Mouse (Mus musculus) cerebellum, postnatal 4 days (tissue): ENCODE measurements at regions not wholly inside any gene's neighbourhood (a gene's known extent, or its start where the extent isn't known, plus 50 kb on each side); places are given as distances from the start of the nearest gene placed in this dataset.

Source experiments
- DNase-seq, 2 experiments: peaks; one replicate each; pipeline ENCODE4 v3.0.0; 2022; ENCODE audit warnings: low spot score in 2 of 2, mixed read lengths in 1 of 2

DNA sequence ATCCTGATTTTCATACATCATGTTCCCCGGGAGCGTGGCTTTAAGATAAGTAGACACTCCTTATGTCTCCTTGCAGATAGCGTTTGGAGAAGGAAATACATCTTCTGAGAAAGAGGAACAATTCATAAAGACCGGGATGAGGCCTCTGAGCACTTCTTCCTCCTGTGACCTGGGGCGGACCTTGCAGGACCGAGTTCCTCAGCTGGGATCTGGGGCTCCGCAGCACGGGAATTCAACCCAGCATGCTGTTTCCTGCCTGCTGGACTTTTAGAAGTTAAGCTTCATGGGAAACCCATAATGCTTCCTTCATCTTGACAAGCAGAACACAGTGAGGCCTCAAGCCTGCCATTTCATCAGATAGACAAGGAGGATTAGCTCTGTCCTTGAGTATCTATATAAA lies 491.4 kb downstream of the Fam19a5 start:
- no peak for DNase-seq

DNA sequence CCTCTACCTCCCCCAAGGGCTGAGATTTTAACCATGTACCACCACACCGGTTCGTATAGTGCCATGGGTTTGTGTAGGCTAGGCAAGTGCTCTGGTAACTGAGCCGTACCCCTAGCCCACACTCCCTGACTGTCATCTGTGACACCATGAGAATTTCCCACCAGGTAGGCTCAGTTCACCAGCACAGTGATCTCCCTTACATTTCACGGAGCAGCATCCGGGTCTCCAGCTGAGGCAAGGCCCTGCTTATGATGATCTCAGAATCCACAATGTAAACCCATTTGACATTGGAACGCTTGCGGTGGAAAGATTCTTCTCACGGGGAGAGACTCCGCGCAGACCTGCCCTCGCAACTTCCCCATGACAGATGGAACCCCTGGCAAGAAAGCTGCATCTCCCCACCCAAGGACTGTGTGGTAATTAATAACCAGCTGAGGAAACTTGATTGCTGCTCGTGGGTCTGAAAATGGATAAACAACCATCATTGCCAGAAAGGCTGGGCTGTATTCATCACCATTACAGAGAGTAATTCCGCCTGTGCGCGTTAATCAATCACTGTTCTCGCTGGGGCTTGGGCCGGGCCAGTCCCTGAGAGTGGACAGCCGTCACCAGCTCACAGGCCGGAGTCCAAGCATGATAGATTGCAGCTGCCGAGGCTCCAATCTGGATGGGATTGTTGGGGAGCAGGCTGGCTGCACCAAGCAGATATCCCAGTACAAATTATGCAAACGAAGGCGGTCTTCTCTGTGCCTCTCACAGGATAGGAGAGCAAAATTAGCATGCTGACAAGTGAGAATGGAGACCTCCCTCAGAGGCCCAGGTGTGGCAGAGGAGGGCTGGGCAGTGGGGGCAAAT lies 492.3 kb downstream of the Fam19a5 start:
- peak in 1 of 2 experiments; percentile 21 for DNase-seq

DNA sequence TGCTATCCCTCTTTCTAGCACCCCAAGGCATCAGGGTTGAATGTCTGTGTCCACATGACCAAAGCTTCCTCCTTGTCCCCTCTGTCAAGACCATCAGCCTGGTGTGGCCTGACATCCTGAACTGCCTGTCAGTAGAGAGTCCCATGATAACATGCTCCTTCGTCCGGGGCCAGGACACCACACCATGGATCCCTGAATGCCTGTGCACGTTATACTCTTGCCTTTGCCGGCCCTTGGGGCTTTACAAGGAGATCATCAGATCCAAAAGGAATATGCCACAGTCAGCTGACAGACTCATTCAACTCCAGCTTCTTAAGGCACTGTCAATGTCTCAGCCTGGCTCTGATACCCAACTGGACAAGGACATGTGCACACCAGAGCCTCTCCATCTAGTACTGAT lies 493.5 kb downstream of the Fam19a5 start:
- DNase-seq: no peak

DNA sequence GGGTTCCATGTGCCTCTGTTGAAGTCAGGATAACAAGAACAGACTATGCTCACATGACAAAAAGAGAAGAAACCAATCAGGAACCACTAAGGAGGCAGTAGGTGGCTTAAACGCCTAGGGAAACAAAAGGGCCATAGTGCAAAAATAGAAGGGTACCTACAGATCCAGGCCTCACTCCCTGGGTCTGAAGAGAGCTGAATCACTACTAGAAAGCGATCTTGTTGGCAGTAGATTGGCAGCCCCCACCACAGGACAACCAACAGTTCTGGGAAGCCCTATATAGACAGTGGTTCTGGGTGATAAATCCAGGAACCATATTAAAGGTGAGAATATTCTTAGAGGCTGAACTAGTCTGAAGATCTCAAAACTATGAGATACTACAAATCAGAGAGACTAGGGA lies 498.7 kb downstream of the Fam19a5 start:
- DNase-seq: no peak

DNA sequence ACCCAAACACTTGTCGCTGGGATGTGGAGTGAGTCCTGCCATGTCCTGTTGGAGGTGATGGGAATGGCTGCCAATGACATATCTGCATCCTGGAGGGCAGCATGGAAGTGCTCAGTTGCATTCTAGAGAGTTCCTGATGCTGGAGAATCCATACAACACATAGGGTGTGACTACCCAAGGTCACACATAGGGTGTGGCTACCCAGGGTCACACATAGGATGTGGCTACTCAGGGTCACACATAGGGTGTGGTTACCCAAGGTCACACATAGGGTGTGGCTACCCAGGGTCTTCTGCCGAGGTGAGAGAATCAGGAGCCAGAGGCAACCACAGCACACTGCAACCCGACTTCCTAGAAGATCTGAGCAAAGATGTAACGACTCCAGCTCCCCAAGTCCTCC lies 514.0 kb downstream of the Fam19a5 start:
- no peak for DNase-seq

DNA sequence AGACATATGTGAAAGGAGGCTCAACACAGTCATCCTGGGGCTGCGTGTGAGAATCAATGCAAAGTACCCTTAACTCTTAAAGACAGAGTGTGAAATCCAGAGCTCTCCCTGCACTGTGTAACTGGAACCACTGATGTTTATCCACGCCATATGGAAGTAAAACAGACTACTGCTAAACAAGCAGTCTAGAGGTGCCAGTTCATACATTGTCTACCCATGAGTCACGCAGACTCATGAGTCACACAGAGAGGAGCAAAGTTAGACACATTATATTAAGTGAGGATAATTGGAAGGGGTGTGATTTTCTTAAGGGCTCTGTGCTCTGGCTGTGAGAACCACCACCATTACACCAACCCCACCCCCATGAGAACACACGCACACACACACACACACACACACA lies 516.8 kb downstream of the Fam19a5 start:
- no peak for DNase-seq

DNA sequence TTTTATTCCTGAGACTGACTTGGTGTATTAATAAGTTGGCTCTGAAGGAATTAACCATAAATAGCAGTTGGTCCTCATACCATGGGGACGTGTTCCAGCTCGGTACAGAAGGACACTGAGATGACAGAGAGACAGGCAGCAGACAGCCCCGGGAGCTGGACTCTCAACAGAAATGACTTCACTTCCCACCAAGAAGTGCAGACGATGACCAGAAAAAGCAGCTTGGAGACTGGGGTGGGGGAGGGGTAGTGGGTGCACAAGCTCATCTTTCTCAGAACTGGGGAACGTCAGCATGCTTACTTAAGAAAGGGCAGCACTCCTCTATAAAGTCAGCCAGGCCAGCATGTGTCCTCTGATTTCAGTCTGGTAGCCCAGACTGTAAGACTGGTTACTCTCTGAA lies 518.9 kb downstream of the Fam19a5 start:
- DNase-seq: peak in 1 of 2 experiments; percentile 8

DNA sequence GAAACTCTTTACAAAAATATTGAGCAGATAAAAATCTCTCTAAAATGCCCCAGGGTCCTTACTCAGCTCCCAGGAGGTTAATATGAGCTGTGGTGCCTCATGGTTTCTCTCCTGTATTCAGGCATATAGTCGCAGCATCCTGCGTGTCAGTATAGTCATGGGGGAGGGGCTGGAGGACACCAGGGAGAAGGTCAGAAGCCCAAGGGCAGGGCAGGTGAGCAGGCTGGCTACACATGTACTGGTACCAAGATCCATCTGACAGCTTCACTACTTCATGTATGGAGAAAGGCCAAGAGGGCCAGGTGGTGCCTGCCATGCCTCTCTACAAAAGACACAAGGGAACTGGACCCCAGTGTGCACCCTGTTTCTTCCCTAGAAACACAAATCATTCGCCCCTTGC lies 524.4 kb downstream of the Fam19a5 start:
- DNase-seq: peak in 1 of 2 experiments; percentile 11

DNA sequence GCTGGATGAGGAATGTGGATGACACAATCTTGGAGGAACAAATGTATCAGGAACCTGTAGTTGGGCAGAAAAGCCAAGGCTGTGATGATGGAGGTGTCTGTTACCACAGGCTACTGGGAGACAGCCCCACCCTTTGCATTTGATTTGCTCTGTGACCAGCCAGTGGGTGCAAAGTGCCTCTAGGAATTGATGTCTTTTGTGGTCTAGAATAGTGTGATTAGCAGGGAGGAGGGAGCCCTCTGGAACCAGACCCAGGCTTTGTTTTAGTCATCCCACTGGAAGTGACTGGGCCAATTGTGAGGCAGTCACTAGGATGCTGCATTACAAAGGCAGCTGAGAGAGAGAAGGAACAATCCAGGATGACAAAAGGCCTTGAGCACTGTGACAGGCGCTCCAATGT lies 527.4 kb upstream of the Zdhhc25 start:
- no peak for DNase-seq

DNA sequence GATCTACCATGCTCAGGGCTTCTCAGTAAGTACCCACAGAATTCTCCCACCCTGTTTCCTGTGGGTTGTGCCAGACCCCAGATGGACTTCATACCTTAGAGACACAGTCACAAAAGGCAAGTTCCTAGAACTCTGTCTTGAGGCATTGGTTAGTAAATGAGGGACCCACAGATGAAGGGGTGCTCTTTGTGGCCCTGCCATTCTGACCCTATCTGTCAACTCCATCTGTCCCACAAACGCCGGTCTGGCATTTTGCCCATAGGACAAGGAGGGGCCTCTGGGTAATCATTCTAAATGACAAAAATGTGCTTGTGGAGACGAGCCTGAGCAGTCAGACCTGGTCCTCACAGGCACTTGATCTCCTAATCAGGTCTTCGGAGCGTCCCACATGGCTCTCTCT lies 516.2 kb upstream of the Zdhhc25 start:
- no peak for DNase-seq

DNA sequence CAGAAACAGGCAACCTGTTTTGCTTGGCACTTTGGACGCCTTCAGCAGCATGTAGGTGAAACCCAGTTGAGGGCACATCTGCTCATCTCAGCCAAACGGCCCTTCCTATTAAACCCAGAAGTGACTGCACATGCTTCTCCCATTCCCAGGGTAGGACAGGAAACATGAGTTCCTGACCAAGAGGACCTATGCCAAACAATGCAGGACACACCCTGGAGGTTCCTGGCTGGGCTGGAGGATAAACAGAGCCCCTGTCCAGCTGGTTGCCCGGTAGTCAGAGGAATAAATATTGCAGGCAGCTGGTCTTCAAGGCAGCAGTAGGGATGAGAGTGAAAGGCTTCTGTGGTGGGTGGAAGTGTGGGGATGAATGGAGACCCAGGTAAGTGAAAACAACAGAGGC lies 514.5 kb upstream of the Zdhhc25 start:
- no peak for DNase-seq

DNA sequence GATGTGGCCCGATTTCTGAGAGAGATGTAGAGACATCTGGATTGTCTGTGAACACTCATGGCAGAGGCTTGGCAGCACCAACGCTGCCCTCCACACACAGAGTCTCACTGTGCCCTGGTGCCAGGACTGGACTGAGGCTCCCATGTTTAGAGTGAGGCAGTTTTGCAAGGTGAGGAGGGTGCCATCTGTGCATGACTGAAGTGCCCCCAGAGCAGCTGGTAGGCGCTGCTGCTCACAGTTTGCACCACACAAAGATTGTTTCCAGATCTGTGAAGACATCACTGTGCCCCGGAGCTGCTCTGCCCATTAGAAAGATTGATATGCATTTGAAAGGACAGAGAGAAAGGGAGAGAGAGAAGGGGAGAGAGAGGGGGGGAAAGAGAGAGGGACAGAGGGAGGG lies 510.6 kb upstream of the Zdhhc25 start:
- no peak for DNase-seq

DNA sequence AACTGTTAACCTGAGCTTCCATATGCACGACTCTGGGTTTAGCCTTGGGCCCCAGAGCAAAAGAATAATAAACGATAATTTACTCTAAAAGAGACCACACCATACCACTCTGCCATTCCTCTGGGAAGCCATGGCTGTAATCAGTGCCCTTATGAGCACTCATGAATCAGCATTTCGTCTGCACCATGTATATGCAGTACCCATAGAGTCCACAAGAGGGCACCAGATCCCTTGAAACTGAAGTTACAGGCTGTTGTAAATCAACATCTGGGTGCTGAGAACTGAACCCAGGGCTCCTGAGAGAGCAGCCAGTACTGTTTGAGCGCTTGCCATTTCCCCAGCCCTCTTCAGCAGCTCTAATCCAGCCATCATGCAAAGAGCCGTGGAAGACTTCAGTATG lies 508.7 kb upstream of the Zdhhc25 start:
- DNase-seq: peak in 1 of 2 experiments; percentile 8

DNA sequence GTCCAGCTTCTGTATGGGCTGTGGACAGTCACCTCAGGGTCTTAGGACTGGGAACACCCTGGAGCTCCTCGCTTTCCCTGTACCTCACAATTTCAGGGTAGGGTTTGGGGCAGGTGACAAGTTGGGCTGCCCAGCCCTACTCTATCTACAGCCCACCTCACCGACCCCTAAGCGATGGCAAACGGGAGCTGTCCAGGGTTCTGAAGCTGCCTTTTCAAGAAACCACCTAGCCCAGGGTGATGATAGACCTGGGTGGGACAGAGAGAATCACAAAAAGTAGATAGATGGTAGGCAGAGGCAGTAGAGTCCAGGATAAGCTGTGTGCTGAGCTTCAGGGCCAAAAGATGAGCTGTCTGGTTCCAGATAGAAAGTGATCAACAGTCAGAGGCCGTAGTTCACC lies 479.7 kb upstream of the Zdhhc25 start:
- no peak for DNase-seq

DNA sequence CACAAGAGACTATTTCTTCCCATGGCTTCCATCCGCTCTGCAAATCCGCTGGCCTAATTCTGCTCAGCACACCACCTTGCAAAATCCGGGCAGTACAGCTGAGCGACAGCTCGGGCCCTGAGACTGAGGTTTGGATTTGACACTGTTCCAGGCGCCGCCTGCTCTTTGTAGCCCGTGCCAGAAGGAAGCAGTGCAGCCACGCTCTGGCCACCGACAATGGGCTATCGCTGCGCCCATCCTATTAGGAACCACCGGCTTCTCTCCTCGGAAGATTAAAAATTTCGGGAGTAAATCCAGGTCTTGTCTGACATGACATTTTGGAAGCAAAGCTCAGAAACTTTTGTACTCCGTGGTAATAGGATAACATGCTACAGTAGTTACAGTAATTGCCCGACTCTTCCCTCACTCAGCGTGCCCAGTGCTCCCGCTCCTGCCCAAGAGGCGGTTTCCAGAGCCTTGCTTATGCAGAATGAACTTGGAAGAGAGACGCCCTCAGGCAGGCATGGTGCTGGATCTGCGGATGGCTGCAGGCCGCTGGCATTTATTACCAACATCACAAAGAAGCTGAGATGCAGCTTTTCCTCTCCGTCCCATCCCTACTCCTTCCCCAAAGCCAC lies 476.1 kb upstream of the Zdhhc25 start:
- peak in 1 of 2 experiments; percentile 81 for DNase-seq

DNA sequence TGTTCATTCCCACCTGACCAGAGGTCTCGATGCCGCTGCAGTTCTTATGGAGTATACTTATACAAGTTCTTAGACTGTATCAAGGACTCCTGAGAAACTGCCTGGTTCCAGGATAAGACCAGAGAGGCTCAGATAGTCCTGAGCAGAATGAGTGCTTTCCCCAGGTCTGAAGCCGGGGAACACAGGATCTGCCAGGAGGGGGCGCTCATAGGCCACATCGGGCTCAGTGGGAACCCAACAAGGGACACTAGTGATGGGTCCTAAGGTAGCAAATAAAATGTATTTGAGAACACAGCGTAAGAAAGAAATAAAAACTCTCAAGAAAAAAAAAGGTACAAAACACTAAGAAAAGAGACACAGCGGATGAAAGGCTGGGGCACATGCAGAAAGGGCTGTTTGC lies 454.0 kb upstream of the Zdhhc25 start:
- peak; percentile 74 to 84 for DNase-seq

DNA sequence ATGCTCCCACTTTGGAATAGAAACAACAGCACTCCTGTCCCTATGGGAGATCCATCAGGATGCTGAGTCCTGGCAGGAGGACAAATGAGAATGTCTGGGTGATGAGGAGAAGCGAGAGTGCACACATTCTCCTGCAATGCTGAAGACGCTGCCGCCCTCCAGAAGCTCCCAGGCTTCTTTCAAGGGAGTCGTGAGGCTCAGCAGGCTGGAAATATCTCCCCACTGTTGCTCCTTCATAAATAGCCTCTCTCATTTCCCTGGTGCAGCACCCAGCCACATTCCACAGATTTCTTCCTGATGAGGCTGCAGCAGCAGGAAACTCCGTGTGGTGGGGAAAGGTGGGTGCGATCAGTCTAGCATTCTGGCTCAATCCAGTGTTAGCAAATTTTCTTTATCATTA lies 448.9 kb upstream of the Zdhhc25 start:
- DNase-seq: no peak

DNA sequence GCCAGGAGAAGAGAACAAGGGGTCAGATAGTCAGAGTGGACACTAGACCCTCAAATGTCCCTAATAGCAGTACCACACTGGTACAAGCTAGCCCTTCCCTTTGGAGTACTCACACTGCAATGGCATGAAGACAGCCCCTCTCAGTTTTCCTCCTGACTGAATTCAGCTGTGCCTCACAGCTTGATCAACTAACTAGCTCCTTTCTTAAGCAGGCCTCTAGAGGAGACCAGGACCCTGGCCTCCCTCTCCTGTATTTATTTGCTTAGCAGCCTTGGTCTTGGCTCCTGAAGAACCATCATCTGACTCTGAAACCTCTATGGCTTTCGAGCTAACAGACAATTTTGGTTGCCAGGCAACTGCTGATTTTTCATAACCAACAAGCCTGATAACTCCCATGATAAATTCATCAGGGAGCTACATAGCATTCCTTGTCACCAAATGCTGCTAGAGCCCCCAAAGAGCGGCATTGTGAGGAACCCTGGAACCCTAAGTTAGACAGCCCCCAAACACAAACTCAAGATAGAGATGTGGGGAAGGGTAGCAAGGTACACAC lies 440.4 kb upstream of the Zdhhc25 start:
- no peak for DNase-seq

DNA sequence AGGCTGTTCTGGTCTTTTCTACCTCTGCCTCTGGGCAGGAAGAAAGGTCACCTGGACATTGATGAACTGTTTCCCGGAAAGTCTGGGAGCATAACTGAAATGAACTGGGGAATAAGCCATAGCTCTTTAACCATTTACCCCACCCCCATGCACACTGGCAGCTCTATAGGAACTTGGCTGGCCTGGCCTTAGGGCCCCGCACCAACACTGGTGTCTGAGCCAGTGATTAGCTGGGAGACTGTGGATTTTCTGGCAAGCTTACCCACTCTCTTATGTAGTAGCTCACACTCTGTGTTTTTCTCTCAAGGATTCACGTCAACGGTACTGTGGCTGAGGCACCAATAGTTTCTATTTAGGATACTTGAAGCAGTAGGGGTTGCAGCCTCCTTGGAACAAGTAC lies 439.8 kb upstream of the Zdhhc25 start:
- DNase-seq: no peak

DNA sequence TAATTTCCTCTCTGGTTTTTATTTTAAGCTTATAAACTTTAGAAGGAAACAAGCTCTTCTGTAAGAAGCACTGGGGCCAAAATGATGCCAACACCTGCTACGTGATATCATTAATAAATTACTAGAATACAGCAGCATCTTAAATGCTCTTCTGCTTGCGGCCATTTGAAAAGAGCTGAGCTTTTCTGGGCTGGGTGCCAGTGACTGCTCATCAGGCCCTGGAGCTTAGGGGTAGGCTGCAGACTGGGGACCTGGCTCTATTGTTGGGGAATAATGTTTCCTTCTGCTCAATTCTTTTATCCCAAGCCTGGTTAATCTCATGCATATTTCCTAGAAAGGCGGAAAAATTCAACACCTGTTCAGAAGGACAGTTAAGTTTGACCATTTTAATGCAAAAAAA lies 436.7 kb upstream of the Zdhhc25 start:
- DNase-seq: peak in 1 of 2 experiments; percentile 40

DNA sequence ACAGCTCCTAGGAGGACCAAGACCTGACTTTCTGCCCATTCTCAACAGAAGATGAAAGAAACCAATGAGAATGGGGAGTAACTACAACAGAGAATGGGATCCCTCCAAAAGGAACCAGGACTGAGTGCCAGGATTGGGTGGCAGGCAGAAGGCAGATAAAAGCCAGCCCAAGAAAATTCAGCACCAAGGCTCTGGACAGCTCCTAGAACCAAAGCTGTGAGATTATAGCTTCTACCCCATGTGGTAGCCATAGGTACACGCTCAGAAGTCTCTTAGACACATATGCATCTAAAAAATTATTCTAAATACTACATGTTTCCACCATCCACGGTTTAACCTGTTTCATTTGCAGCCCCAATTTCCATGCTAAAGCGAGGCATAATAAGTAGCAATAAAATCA lies 425.8 kb upstream of the Zdhhc25 start:
- no peak for DNase-seq

DNA sequence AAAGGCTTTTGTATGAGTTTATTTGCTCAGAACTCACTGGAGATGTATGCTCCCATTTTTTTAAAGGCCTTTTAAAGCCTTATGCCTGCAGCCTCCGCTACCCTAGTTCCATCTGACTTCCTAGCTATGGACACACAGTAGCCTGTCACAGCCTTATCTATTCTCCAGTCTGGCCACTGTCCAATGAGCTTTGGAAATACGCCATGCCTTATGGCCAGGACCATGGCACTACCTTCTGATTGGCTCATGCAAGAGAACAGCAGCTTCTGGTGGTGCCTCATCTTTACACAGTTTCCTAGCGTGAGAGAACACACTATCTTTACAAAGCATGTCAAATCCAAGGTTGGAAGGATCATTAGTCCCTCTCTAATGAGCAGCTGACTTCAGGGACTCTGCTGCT lies 424.1 kb upstream of the Zdhhc25 start:
- DNase-seq: peak in 1 of 2 experiments; percentile 49

DNA sequence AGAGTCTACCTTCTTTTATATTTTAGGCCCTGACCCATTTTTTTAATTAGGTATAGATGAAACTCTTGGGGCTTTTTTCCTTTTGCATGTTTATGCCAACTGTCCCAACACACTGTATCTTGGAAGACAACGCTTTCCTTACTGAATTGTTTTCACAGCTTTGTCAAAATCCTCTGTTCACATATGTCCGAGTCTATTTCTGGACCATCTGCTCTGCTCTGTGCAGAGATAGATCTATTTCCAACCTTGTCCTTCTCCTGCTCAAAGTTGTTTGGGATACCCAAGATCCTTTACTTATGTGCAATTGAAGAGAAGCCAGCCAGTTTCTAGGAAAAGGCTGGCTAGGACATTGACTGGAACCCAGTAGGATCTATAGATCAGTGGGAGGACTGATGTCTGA lies 403.6 kb upstream of the Zdhhc25 start:
- DNase-seq: no peak
